Mouse (Mus musculus) limb, embryonic 13.5 days (tissue): ENCODE data around the gene Krtap29-1. TPM values are rescaled to one million over a fixed set of nuclear protein-coding genes. Genes with fewer than 3 reads are reported as not detected.

Experiments used
- ATAC-seq: fragments of 200-750 bp; cut with Nextera tagmentation; 2 replicates; pipeline ENCODE4 v1.8.0; 2017; ENCODE audit warnings: low read depth, moderate number of reproducible peaks, moderate TSS enrichment; ENCODE audit not compliant: low FRiP score
- H3K27ac ChIP-seq: fragments of 300-500 bp; sonication (generic); 2 replicates; pipeline ENCODE4 v1.5.1; 2015; ENCODE audit warnings: inconsistent platforms, mild to moderate bottlenecking, moderate library complexity
- H3K27me3 ChIP-seq: fragments of 300-500 bp; sonication (generic); 2 replicates; pipeline ENCODE4 v1.6.1; 2015; ENCODE audit warnings: mild to moderate bottlenecking, inconsistent platforms
- H3K36me3 ChIP-seq: fragments of 300-500 bp; sonication (generic); 2 replicates; pipeline ENCODE4 v1.6.1; 2015; ENCODE audit warnings: inconsistent platforms, mild to moderate bottlenecking, moderate library complexity
- H3K4me1 ChIP-seq: fragments of 300-500 bp; sonication (generic); 2 replicates; pipeline ENCODE4 v1.6.1; 2015; ENCODE audit warnings: inconsistent platforms
- H3K4me2 ChIP-seq: fragments of 300-500 bp; sonication (generic); replicated peaks from 2 replicates; pipeline ENCODE4 v1.6.1; 2015; ENCODE audit warnings: inconsistent platforms, mild to moderate bottlenecking, moderate library complexity
- H3K4me3 ChIP-seq: fragments of 300-500 bp; sonication (generic); 2 replicates; pipeline ENCODE4 v1.5.1; 2015; ENCODE audit warnings: moderate library complexity, mild to moderate bottlenecking, inconsistent platforms
- H3K9ac ChIP-seq: fragments of 300-500 bp; sonication (generic); 2 replicates; pipeline ENCODE4 v1.6.1; 2015; ENCODE audit warnings: mild to moderate bottlenecking, inconsistent platforms
- H3K9me3 ChIP-seq: fragments of 300-500 bp; sonication (generic); 2 replicates; pipeline ENCODE4 v1.6.1; 2016; ENCODE audit warnings: inconsistent platforms
- WGBS: fragments of 180-500 bp; shearing (Covaris S2); methylation state at CpG from one replicate; pipeline ENCODE4 v1.1.7; 2015; 5-methylcytosine and 5-hydroxymethylcytosine counted together
- polyA plus RNA-seq: library from polyadenylated mRNA; unstranded; fragments of >200 nt; fragmentation: Nextera tagmentation; extraction: Ambion mirVana; gene quantifications from 2 replicates; pipeline ENCODE4 v1.2.1, GENCODE M21; 2015

Gene Krtap29-1
- polyA plus RNA-seq, 1 experiment from 2014 or later, result not detected

GRCm38 (mm10) chr11:99935991-99936390, 42.9 kb downstream of the Krtap29-1 start, which contains the start of gene Krtap31-2:
Gene Krtap31-2, plus strand, starts transcription at chr11:99936291.
- no peak for ATAC-seq
- H3K4me3 ChIP-seq, result no peak within 1 kb of the TSS
- no peaks in the 10 kb centered on the region for H3K27me3 ChIP-seq
- no peaks in the 10 kb centered on the region for H3K36me3 ChIP-seq
- H3K9me3 ChIP-seq, result no peaks in the 10 kb centered on the region
- no peaks in the 10 kb centered on the region for H3K4me1 ChIP-seq
- 91% methylated on average over 1 of the region's 1 CpGs for WGBS
- no peak within 1 kb of the TSS for H3K9ac ChIP-seq
- no peak within 1 kb of the TSS for H3K4me2 ChIP-seq
- H3K27ac ChIP-seq, result no peak within 1 kb of the TSS

Other genes with a start within 250 kb of the Krtap29-1 start
- gene Gm14180, start 244.8 kb downstream of the Krtap29-1 start, polyA plus RNA-seq, result not detected in 2 replicates
- not detected in 2 replicates for gene Gm11595, start 206.1 kb downstream of the Krtap29-1 start, polyA plus RNA-seq
- gene Krtap4-8, start 198.3 kb downstream of the Krtap29-1 start, polyA plus RNA-seq, result not detected in 2 replicates
- gene Krtap4-9, start 193.9 kb downstream of the Krtap29-1 start, polyA plus RNA-seq, result not detected in 2 replicates
- not detected in 2 replicates for gene Gm11596, start 185.6 kb downstream of the Krtap29-1 start, polyA plus RNA-seq
- not detected in 2 replicates for gene Gm11569, start 180.1 kb downstream of the Krtap29-1 start, polyA plus RNA-seq
- gene Gm11554, start 174.6 kb downstream of the Krtap29-1 start, polyA plus RNA-seq, result not detected in 2 replicates
- not detected in 2 replicates for gene Krtap4-13, start 169.2 kb downstream of the Krtap29-1 start, polyA plus RNA-seq
- not detected in 2 replicates for gene Gm11564, start 163.4 kb downstream of the Krtap29-1 start, polyA plus RNA-seq
- gene 2300003K06Rik, start 141.0 kb downstream of the Krtap29-1 start, polyA plus RNA-seq, result not detected in 2 replicates
- gene Krtap4-16, start 127.4 kb downstream of the Krtap29-1 start, polyA plus RNA-seq, result not detected in 2 replicates
- not detected in 2 replicates for gene Gm11568, start 121.1 kb downstream of the Krtap29-1 start, polyA plus RNA-seq
- not detected in 2 replicates for gene Gm11559, start 114.6 kb downstream of the Krtap29-1 start, polyA plus RNA-seq
- gene Krtap9-1, start 105.7 kb downstream of the Krtap29-1 start, polyA plus RNA-seq, result not detected in 2 replicates
- not detected in 2 replicates for gene Gm11567, start 99.9 kb downstream of the Krtap29-1 start, polyA plus RNA-seq
- not detected in 2 replicates for gene Krtap31-1, start 71.1 kb downstream of the Krtap29-1 start, polyA plus RNA-seq
- not detected in 2 replicates for gene Gm11565, start 64.3 kb downstream of the Krtap29-1 start, polyA plus RNA-seq
- gene Krtap31-2, start 42.8 kb downstream of the Krtap29-1 start, polyA plus RNA-seq, result not detected in 2 replicates
- gene Krtap9-5, start 30.6 kb downstream of the Krtap29-1 start, polyA plus RNA-seq, result not detected in 2 replicates
- gene Krtap16-1, start 7.5 kb upstream of the Krtap29-1 start, polyA plus RNA-seq, result not detected in 2 replicates
- gene Krtap17-1, start 14.9 kb upstream of the Krtap29-1 start, polyA plus RNA-seq, result 0.52 and 0.66 TPM in 2 replicates
- gene Krt33a, start 37.2 kb upstream of the Krtap29-1 start, polyA plus RNA-seq, result not detected in 2 replicates
- 0.38 and 0.43 TPM in 2 replicates for gene Krt33b, start 50.8 kb upstream of the Krtap29-1 start, polyA plus RNA-seq
- gene Krt34, start 62.5 kb upstream of the Krtap29-1 start, polyA plus RNA-seq, result not detected in 2 replicates
- 0.11 TPM in 1 of 2 replicates, not detected in the other for gene Krt31, start 71.5 kb upstream of the Krtap29-1 start, polyA plus RNA-seq
- gene Krt32, start 109.2 kb upstream of the Krtap29-1 start, polyA plus RNA-seq, result not detected in 2 replicates
- gene Krt35, start 117.2 kb upstream of the Krtap29-1 start, polyA plus RNA-seq, result 0.80 and 1.0 TPM in 2 replicates
- gene Krt36, start 126.6 kb upstream of the Krtap29-1 start, polyA plus RNA-seq, result 0.14 TPM in 1 of 2 replicates, not detected in the other
- gene Krt13, start 142.5 kb upstream of the Krtap29-1 start, polyA plus RNA-seq, result not detected in 2 replicates
- 151 and 172 TPM in 2 replicates for gene Krt15, start 156.9 kb upstream of the Krtap29-1 start, polyA plus RNA-seq
- 18.6 and 21.8 TPM in 2 replicates for gene Krt19, start 169.6 kb upstream of the Krtap29-1 start, polyA plus RNA-seq
- gene Krt9, start 214.2 kb upstream of the Krtap29-1 start, polyA plus RNA-seq, result not detected in 2 replicates
- gene Krt14, start 228.5 kb upstream of the Krtap29-1 start, polyA plus RNA-seq, result 275 and 306 TPM in 2 replicates